Mouse (Mus musculus) urinary bladder, postnatal 4 days (tissue): ENCODE data around the gene Ccdc28a.

ENCODE experiments used
- DNase-seq, 2 experiments: peaks; one replicate each; pipeline ENCODE4 v3.0.0; 2021 to 2022; ENCODE audit warnings: low spot score in 2 of 2

The Ccdc28a gene

GRCm38 (mm10) chr10:18234560-18235401, at the start of gene Ccdc28a:
Gene Ccdc28a, minus strand, starts transcription at chr10:18234998.
- DNase-seq, result peak; percentile 86 to 90

- DNase-seq, result no peak
These were observed 49.2 kb upstream of the Ccdc28a start for GRCm38 (mm10) chr10:18283991-18284390.

- DNase-seq, result no peak
These were observed 41.4 kb upstream of the Ccdc28a start for GRCm38 (mm10) chr10:18276090-18276734.

DNA sequence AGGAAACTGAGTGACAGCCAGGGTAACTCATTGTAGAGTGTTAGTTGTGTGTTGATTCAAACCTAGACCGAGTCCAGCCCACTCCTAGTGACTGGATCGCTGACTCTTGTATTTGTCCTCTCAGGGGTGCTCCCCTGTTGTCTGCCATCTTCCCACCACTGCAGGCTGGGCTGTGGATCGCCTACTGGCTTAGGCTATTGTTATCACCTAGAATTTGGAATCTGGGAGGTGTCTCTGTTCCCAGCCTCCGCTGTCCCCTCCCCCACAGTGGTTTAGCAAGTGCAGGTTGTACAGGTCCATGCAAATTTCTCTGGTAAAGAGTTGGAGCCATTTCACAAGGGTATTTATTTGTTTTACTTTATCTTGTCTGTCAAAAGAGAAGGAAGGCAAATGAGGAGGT, 16.5 kb upstream of the Ccdc28a start:
- no peak for DNase-seq

DNA sequence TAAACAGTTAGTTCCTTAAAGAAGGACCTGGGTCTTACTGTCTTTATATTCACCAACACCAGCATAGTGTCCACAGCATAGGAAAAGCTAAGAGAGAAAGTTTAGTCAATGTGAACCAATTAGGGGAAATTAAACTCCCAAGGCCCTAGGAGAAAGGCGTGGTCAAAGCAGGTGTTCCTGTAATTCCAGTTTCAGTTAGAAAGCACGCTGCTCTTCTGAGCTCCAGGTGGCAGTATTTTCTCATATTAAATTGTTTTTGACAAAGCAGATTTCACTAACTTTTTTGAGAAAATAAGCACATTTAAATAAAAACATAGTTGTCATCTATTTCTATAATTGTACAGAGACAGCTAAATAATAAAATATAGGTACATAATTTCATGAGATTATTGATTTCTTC, 8.8 kb upstream of the Ccdc28a start:
- no peak for DNase-seq

DNA sequence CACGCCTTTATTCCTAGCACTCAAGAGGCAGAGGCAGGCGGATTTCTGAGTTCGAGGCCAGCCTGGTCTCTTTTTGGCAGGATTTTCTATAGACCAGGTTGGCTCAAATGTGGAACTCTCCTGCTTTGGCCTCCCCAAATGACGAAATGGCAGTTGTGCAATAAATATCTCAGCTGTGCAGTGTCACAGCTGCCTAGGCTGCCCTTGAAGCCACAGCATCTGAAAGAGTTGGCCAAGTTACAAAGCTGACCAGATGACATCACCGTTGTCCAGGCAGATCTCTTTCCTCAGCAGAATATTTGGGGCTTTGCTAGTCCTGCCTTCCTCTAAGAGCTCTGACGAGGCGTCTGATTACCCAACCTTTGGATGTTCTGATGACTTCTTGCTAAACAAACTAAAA, 2.4 kb upstream of the Ccdc28a start:
- DNase-seq, result no peak

DNA sequence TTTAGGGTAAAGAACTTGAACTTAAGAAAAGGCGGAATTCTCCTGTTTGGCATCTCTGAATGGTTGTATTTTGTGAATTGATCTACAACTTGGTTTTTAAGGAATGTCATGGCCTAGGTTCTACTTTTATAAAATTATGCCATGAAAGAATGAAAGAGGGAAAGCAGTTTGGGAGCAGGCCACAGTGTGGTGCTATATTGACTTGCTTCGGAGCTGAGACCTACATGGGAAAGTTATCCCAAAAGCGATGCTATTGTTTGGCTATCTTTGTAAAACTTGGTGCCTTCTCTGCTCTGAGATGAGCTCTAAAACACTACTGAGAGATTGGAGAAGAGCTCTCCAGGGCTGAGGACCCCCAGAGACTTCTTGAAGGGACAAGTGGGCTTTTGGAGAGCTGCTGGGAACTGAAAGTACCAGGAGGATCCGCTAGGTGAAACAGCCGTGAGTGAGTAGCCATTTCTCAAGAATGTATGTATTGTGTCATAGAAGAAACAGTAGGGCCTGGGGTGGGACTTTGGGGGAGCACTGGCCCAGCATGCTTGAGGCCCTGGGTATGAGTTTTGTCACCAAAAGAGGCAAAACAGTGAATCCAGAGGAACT, 1.6 kb upstream of the Ccdc28a start:
- no peak for DNase-seq

GRCm38 (mm10) chr10:18235402-18235747, 577 bp upstream of the Ccdc28a start:
- DNase-seq, result no peak

DNA sequence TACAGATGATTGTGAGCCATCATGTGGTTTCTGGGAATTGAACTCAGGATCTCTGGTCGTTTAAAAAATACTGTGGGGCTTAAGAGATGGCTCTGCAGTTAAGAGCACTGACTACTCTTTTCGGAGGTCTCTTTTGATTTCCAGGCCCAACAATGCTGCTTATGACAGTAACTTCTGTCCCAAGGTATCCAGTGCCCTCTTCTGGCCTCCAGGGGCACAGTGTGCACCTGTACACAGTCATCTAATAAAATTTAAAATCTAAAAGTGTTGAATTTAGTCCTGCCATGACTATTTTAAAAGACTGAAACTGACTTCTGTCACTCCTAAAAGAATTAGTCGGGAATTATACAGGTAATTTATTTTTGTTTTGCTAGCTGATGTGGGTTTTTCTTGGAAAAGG, 907 bp downstream of the Ccdc28a start:
- DNase-seq, result no peak

DNA sequence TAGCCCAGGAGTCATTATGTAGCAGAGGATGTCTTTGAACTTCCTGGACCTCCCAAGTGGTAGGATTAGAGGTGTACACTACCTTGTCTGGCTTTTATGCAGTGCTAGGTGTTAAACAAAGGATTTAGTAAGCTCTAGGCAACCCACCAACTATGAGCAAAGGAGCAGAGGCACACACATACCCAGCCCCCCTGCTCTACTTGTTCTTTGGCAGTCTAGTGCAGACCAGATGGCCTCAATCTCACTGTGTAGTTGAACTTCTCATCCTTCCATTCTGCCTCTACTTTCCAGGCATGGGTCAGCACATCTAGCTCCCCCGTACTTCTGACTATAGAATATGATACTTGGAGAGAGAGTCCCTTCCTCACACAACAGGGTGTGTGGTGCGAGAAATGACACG, 10.4 kb downstream of the Ccdc28a start:
- DNase-seq, result no peak

DNA sequence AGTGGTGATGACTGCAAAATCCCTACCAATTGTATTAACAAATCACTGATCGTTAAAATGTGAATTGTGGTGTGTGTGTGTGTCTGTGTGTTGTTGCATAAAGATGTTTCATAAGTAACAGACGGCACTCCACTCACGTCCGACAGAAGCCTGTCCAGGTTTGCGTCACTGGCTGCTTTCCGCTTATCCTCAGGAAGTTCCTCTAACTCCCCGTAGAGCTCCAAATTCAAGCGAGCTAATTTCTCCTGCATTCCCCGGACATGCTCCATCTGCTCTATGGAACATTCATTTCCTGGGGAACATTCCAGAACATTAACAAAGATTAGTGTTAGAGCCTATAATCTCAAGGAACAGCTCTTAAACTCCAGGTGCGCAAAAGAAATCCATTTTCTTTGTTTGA, 15.4 kb downstream of the Ccdc28a start:
- no peak for DNase-seq

DNA sequence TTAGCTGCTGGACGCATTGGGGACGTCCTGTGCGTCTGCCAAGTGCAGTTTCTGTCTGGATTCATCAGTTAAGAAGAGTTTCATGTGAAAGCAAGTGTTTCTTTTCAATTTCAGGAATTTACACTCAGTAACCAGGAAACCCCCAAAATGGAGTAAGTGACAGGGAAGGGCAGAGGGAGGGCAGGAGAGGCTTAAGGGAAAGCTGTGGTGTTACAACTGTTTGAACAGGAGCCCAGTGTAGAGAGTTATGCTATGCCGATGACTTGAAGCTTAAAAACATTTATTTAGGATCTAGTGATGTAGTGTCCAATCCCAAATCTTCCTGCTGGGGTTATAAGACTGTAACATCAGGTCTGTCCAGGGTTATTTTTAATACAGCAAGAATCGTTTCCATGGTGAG, 20.7 kb downstream of the Ccdc28a start:
- no peak for DNase-seq

- no peak for DNase-seq
These were observed 21.4 kb downstream of the Ccdc28a start for GRCm38 (mm10) chr10:18213373-18213772.

DNA sequence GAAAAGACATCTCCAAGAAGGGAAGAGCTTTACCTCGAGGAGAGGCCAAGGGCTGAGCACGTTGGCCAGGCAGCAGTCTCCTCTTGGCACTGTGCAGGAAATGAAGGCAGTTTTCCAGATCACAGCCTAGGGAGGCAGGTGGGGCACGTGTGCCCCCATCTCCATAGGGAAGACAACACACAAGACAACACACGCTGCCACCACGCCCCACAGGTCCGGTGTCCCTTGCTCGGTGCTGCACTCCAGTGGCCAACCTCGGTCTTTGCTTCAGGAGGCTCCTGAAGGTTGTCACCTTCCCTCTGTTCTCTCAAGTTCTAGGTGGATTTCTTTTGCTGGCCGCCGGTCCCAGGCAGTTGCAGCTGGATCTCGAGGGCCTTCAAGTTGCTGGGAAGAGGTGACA, 24.1 kb downstream of the Ccdc28a start, which contains the start of gene Ect2l:
Gene Ect2l, minus strand, starts transcription at position 165 of the 400 bp plus-strand sequence.
- DNase-seq, result no peak

DNA sequence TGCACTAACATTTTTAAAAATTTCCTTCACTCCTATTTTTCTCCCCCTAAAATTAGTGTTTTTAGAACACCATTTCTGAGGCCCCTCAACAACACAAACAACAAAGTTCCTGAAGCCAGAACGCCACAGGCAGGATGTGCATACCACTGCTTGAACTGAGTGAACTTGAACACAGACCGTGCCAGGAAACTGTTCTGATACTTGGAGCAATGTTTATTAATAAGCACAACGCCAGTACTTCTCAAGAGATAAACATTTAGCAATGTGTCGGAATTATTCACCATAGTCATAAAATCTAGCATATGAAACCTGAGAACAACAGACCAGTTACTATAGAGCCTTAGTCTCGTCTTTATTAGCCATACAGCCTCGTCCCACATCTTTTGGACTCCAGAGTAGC, 24.7 kb downstream of the Ccdc28a start:
- no peak for DNase-seq

DNA sequence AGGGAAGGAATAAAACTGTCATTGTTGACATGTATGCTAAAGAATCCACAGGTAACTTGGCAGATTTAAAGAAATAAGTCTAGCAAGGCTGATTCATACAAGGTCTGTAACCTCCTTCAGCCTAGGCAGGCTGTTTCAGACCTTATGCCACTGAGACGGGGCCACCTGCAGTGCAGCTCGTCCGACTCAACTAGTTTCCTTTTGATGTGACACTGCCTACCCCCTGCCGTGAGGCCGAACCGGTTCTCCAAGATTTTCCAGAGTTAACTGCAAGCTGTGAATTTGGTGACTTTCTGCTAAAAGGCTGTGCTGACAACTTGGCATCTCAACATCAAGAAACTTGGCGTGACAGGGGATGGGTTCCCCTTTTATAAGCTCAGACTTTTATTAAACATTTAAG, 30.7 kb downstream of the Ccdc28a start:
- no peak for DNase-seq

DNA sequence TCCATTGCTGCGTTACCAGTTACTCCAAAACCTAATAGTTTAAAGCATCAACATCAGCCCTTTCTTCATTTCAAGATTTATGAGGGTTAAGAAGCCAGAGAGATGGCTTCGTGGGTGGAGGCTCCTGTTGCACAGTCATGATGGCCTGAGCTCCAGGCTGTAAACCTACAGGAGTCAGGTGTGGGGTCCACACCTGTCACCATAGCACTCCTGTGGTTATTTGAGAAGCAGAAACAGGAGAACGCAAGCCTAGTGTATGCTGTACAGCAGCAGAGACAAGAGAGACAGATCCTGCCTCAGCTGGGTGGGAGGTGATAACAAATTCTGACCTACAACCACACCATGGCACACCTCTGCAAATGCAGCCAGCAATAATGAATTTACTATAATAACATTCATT, 32.4 kb downstream of the Ccdc28a start:
- no peak for DNase-seq

DNA sequence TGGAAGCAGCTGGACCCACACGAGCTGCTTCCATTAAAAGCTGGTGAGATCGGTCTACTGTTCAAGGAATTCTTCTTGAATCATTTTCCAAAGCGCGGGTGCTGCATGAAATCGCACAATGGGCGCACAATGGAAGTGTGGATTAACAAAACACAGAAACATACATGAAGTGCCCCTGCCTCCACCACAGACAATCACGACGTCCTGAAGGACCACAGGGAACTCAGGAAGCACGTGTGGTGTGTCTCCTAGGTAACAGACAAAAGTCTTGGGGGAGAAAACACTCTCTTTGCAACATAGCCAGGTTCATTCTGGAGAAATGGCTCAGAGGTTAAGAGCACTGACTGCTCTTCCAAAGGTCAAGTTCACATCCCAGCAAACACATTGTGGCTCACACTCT, 34.1 kb downstream of the Ccdc28a start:
- DNase-seq, result no peak

DNA sequence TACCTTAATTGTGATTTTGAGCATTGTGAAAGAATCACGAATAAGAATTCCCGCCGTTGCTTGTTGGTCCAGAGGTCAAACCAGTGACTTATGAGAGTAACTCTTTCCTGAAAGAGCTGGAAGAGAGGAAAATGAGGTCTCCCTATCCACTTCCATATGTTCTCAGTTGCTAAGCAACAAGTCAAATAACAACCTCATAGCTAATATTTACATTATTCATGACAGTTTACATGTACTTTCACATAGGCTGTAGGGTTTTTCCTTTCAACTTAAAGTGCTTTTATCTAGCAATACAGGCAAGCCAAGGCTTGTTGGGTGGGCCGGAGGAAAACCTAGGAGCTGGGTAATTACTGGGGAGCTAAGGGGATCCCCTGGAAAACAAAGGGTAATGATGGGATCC, 34.9 kb downstream of the Ccdc28a start:
- no peak for DNase-seq

GRCm38 (mm10) chr10:18198286-18199015, 36.3 kb downstream of the Ccdc28a start:
- no peak for DNase-seq

DNA sequence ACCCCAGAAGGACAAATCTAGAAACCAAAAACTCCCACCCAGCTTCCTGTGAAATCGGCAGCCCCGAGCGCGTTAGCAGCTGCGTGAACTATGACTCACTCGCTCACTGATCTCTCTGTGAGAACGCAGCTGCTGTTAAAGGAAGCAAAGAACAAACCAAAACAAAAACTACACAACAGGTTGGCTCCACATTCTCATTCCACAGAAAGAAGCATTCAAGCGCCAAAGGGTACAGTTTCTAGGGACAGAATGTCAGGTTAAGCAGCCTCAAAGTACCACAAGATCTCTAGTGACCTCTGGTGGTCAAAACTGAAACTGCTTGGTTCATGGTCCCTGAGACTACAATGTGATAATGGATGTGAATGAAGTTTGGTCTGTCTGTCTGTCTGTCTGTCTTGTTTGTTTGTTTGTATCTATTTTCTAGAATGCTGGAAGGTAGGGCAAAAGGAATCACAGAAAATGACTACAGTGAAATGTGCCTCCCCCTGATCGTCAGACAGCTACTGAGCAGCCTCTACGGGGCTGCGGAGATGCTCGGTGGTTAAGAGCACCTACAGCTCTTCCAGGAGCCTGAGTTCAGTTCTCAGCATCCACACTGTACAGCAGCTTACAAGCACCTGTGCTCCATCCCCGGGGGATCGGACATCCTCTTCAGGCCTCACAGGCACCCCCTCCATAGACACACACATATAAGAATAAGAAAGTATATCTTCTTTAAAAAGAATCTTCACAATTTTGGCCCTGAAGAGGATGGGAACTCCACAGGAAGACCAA, 37.4 kb downstream of the Ccdc28a start:
- no peak for DNase-seq

GRCm38 (mm10) chr10:18194737-18195141, 40.1 kb downstream of the Ccdc28a start:
- peak in 1 of 2 experiments; percentile 24 for DNase-seq
